Mouse (Mus musculus) B cell, adult (primary cell): Measurements from ENCODE around the gene Lrrc34. TPM values are rescaled to one million over a fixed set of nuclear protein-coding genes. Genes with fewer than 3 reads are reported as not detected.

Source experiments
- total RNA-seq: library from RNA; stranded (reverse); gene quantifications from 4 replicates; pipeline ENCODE4 v1.2.4, GENCODE M21; 2023; ENCODE audit not compliant: inconsistent age

Lrrc34 gene
- total RNA-seq: not detected in 4 replicates

DNA sequence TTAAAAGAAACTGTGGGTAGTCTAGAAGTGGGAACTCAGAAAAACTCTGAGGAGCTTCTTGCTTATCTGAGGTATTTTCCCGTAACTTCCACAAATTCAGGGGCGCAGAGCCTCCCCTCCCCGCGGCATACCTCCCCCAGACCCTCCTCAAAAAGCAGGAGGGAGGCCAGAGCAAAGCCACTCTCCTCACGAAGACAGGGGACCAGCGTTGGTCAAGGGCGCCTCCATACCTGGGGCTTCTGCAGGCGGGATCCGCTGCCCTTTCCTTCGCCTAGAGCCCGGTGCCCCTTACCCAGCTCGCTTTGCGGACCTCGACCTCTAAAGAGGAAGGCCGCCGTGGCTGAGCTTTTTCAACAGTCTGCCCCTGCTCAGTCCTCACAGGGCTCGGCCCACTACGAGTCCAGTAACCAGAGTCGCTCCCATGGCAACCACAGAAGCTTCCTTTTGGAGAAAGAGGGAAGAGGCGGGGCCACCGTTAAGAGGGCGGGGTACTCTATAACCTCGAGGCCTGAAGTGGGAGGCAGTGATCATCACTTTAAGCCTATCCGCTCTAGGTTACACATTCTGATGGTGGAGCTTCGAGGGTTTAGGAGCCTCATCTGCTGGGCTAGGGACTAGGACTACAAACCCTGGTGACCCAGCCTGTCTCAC, at the start of gene Lrrc34:
Gene Lrrc34 (minus strand): TSS at position 430 of the 651 bp plus-strand sequence.

DNA sequence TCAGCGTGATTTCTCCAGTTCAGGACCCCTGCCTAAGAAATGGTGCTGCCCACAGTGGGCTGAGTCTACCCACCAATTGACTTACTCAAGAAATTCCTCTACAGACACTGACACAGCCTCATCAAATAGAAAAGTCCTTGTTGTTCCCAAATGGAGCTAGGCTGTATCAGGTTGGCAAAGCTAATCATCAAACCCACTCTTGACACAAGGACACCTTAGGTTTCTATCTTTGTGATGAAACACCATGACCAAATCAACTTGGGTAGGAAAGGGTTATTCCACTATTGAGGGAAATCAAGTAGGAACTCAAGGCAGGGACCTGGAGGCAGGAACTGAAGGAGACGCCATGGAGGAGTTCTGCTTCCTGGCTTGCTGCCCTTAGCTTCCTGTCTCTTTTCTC, 3.5 kb downstream of the Lrrc34 start, which contains the start of gene Lrriq4:
Gene Lrriq4 (plus strand): TSS at position 301 of the 400 bp plus-strand sequence.

DNA sequence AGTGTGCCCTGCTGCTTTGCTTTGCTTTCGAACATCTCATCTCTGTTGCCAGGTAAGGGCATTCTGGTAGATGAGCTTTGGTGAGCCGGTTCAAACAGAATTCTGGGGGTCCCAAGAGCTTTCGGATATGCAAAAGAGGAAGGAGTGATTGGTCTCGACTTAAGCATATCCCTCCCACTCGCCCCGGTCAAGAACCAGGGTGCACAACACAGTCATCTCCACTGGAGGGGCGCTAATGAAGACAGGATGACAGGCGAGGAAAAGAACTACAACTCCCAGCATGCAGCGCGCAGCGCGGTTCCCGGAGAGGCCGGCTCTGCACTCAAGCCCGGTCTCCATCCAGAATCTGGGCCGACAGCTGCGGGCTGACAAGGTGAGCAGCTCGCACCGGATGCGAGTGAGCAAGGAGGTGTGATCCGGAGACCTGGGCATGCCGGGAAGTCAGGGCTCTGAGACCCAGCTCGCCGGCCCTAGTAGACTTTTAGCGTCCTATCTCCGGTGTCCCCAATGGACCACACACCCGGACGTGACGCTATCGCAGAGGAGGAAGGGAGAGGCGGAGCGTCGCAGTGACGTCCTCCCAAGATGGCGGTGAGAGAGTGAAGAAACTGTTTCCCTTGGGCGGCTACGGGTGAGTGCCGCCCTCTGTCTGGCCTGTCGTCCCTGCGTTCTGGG, 45.5 kb downstream of the Lrrc34 start, which contains the start of gene Mynn:
Gene Mynn (plus strand): TSS at position 1 of the 675 bp plus-strand sequence.

DNA sequence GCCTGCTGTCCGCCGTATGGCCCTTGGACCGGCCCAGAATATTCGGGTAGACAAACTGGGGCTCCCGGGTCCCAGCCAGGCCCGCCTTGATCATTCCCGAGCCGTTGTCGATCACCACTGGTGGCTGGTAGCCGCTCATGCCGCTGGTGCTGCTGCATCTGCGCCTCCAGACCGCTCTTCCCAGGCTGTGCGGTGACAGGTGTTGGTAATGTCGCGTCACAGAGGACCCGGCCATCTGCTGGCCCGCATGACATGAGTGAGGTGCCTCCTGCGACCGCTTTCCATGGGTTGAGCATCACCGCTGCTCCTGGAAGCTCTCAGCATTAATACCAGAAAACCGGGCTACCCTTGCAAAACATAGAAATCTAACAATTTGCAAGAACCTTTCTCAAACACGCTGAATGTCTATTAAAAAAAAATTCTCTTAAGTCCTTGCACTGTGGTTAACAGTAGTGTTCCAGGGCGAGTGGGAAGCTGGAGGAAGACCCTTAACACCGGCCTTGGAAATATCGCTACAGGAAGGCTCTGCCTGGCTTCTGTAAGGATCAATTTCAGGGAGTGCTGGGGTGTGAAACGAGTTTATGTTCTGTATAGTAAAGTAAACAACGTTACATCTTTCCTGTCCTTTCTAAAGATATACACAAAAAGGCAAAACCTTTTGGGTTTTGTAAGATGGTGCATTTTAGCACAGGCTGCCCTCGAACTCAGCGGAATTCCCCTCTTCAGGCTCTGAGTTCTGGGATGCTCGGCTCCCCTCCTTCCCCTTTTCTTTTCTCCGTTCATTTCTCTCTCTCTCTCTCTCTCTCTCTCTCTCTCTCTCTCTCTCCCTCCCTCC, 47.7 kb downstream of the Lrrc34 start, which contains the start of gene Actrt3:
Gene Actrt3 (minus strand): TSS at position 229 of the 835 bp plus-strand sequence.

Other genes starting within 250 kb of the Lrrc34 start
- gene Mecom, start 99.9 kb downstream of the Lrrc34 start, total RNA-seq: not detected in 4 replicates
- 0.42 to 1.2 TPM (median 0.85 TPM) in 4 replicates for gene Actrt3, start 47.9 kb downstream of the Lrrc34 start, total RNA-seq
- gene Mynn, start 45.8 kb downstream of the Lrrc34 start, total RNA-seq: 55.9 to 74.7 TPM (median 67.5 TPM) in 4 replicates
- gene Lrriq4, start 3.4 kb downstream of the Lrrc34 start, total RNA-seq: not detected in 4 replicates
- not detected in 4 replicates for gene Lrrc31, start 52.0 kb upstream of the Lrrc34 start, total RNA-seq
- not detected in 4 replicates for gene Samd7, start 98.4 kb upstream of the Lrrc34 start, total RNA-seq
- 56.9 to 61.1 TPM (median 60.0 TPM) in 4 replicates for gene Sec62, start 145.0 kb upstream of the Lrrc34 start, total RNA-seq
- 0.33 to 1.1 TPM (median 0.57 TPM) in 4 replicates for gene Gpr160, start 208.1 kb upstream of the Lrrc34 start, total RNA-seq